ENCODE assay signal across 10 mouse cellular contexts in the genomic region with DNA sequence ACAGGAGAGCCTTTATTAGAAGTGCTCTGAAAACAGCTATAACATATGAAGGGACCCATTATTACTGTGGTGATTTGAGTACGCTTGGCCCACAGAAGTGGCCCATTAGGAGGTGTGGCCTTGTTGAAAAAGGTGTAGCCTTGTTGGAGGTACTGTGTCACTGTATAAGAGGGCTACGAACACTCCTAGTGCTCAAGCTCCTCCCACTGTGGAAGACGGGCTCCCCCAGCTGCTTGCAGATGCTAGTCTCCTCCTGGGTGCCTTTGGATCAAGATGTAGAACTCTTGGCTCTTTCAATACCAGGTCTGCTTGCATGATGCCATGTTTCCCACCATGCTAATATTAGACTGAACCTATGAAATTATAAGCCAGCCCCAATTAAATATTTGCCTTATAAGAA.
"Had no signal": no experiment of that assay in that cellular context is flagged by ENCODE, and none has a peak within 500 bp of the region (broad histone marks: within the 10 kb centered on the region; RNA-seq: fewer than 3 reads in every experiment).

No protein-coding gene starts in this region.

- ATAC-seq: midbrain, embryonic 13.5 days had no signal

- H3K4me3 ChIP-seq: limb, embryonic 15.5 days; midbrain, embryonic 13.5 days had no signal

- H3K36me3 ChIP-seq: limb, embryonic 15.5 days had no signal

- H3K27me3 ChIP-seq: limb, embryonic 15.5 days; midbrain, embryonic 13.5 days had no signal

- DNase-seq: kidney, adult 11 months; kidney, adult 9 months; lung, embryonic 14.5 days; lung, postnatal 14 days; right cerebral cortex, postnatal 25 days had no signal

- H3K4me1 ChIP-seq: limb, embryonic 15.5 days had no signal

- H3K9ac ChIP-seq: limb, embryonic 15.5 days; liver, embryonic 14.5 days; lung, embryonic 14.5 days; midbrain, embryonic 13.5 days had no signal

- H3K27ac ChIP-seq: kidney, postnatal 0 days; limb, embryonic 15.5 days; liver, embryonic 14.5 days; midbrain, embryonic 13.5 days; stomach, postnatal 0 days had no signal
